Mouse (Mus musculus): ENCODE measurements at regions not wholly inside any gene's neighbourhood (a gene's known extent, or its start where the extent isn't known, plus 50 kb on each side); places are given as distances from the start of the nearest gene placed in this dataset.

DNA sequence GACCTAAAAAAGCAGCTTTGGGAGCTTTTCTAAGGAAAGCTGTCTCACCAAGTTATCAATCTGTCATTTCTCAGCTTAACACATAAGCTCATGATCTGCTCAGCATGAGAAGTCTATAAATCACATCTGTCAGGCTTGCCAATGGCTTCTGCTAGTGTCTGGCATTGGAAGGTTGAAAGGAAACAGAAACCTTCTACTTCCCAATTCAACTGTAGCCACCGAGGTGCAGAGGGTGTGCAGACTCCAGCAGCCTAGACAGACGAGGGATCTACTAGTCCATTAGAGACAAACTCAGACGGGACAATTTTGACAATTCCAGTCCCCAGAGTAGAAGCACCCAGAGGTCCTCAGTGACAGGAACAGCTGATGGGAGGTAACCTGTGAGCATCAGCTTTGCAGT is 103.0 kb downstream of the Nab1 start:
- TF ChIP-seq POLR2A (IDR thresholded peaks at IDR 0.05; ENCODE audit: control insufficient read depth, low read depth, low read length) (no peak), CTCF (IDR thresholded peaks at IDR 0.05; ENCODE audit: control insufficient read depth, insufficient read depth, insufficient replicate concordance, low read depth, low read length) (no peak)
- Histone ChIP-seq H3K4me1 (ENCODE audit: control insufficient read depth, insufficient read depth, low read length) (no peaks in the 10 kb centered on the region), H3K27me3 (ENCODE audit: control insufficient read depth, insufficient read depth, low read length) (no peaks in the 10 kb centered on the region), H3K36me3 (ENCODE audit: control insufficient read depth, insufficient read depth, low read length) (no peaks in the 10 kb centered on the region), H3K4me3 (ENCODE audit: control insufficient read depth, low read depth, low read length) (no peak overlapping the region), H3K27ac (ENCODE audit: control insufficient read depth, insufficient read depth, low read depth, low read length) (no peak overlapping the region)

DNA sequence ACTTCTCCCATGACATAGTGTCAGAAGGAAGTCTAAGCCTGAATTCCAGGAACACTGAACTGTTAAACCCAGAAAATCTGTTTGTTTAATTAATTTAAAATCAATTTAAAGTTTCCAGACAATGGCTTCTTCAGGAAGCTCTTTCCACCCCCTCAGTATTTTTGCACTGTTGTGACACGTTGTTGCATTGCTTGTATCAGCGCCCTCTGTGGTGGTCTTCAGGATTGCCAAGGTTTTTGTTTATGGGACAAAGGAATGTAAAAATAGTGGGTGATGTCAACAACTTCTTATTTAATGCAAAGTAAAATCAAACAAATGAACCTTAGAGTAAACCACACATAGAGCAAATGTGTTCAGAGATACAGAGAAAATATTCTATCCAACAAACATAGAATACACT is 107.5 kb downstream of the Nab1 start:
- TF ChIP-seq CTCF (IDR thresholded peaks at IDR 0.05; ENCODE audit: control insufficient read depth, insufficient read depth, insufficient replicate concordance, low read depth, low read length) (no peak), POLR2A (IDR thresholded peaks at IDR 0.05; ENCODE audit: control insufficient read depth, low read depth, low read length) (no peak)

DNA sequence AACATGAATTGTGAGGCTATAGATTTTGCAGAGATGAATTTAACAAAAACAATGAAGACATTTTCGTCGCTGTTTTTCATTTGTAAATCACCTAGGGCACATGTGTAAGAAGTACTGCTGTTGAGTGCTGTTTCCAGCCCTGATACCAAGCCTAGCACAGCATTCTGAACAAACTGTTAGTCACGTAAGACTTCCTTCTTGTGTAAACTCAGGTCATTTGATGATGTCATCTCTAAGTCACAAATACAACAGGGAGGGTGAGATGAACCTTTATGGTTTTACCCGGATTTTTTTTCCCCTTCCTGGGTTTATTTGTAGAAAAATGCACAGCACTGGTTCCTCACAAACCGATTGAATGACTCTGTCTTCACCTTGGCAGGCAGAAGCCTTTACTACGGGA is 111.6 kb downstream of the Nab1 start:
- H3K36me3 ChIP-seq (ENCODE audit: control insufficient read depth, insufficient read depth, low read length), result no peaks in the 10 kb centered on the region
- H3K4me1 ChIP-seq (ENCODE audit: control insufficient read depth, insufficient read depth, low read length), result no peaks in the 10 kb centered on the region
- no peaks in the 10 kb centered on the region for H3K27me3 ChIP-seq (ENCODE audit: control insufficient read depth, insufficient read depth, low read length)
- no peak overlapping the region for H3K4me3 ChIP-seq (ENCODE audit: control insufficient read depth, low read depth, low read length)
- H3K27ac ChIP-seq (ENCODE audit: control insufficient read depth, insufficient read depth, low read depth, low read length), result no peak overlapping the region
- TF ChIP-seq POLR2A (IDR thresholded peaks at IDR 0.05; ENCODE audit: control insufficient read depth, low read depth, low read length) (no peak), CTCF (IDR thresholded peaks at IDR 0.05; ENCODE audit: control insufficient read depth, insufficient read depth, insufficient replicate concordance, low read depth, low read length) (no peak)

More for the DNA sequence above, 107.5 kb downstream of the Nab1 start:
- Histone ChIP-seq H3K27ac (ENCODE audit: control insufficient read depth, insufficient read depth, low read depth, low read length) (no peak overlapping the region), H3K27me3 (ENCODE audit: control insufficient read depth, insufficient read depth, low read length) (no peaks in the 10 kb centered on the region), H3K36me3 (ENCODE audit: control insufficient read depth, insufficient read depth, low read length) (no peaks in the 10 kb centered on the region), H3K4me3 (ENCODE audit: control insufficient read depth, low read depth, low read length) (no peak overlapping the region), H3K4me1 (ENCODE audit: control insufficient read depth, insufficient read depth, low read length) (no peaks in the 10 kb centered on the region)

DNA sequence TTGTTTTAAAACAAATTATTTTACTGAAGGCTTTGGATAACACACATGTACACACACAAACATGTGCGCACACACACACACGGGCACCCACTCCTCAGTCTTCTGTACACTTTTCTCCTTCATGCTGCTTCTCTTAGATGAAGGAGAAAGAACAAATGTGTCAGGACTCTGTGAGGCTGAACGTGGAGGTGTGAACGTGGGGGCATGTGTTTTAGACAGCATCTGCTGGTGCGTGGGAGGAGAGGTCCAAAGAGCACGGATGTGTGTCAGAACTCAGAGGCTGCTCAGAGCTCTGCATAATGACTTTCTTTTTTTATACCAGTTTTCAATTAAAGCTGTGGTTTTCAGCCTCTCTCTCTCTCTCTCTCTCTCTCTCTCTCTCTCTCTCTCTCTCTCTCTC is 112.4 kb downstream of the Nab1 start:
- Histone ChIP-seq H3K4me3 (ENCODE audit: control insufficient read depth, low read depth, low read length) (no peak overlapping the region), H3K27me3 (ENCODE audit: control insufficient read depth, insufficient read depth, low read length) (no peaks in the 10 kb centered on the region), H3K27ac (ENCODE audit: control insufficient read depth, insufficient read depth, low read depth, low read length) (no peak overlapping the region), H3K36me3 (ENCODE audit: control insufficient read depth, insufficient read depth, low read length) (no peaks in the 10 kb centered on the region), H3K4me1 (ENCODE audit: control insufficient read depth, insufficient read depth, low read length) (no peaks in the 10 kb centered on the region)
- TF ChIP-seq CTCF (IDR thresholded peaks at IDR 0.05; ENCODE audit: control insufficient read depth, insufficient read depth, insufficient replicate concordance, low read depth, low read length) (no peak), POLR2A (IDR thresholded peaks at IDR 0.05; ENCODE audit: control insufficient read depth, low read depth, low read length) (no peak)

DNA sequence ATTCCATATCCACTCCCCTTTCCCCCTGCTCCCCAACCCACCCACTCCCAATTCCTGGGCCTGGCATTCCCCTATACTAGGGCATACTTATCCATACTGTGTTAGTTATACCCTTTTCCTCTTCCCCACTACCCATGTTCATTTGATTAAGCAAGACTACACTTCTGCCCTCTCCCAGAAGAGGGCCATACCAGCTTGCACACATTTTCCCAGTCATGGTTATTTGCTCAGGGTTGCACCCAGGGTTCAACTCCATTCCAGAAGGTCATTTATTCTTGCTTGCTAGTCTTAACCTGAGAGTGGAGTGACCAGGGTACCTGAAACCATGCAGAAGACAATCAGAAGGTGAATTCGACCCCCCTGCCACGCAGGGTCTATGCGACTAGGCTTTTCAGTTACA is 113.4 kb downstream of the Nab1 start:
- Histone ChIP-seq H3K27ac (ENCODE audit: control insufficient read depth, insufficient read depth, low read depth, low read length) (no peak overlapping the region), H3K27me3 (ENCODE audit: control insufficient read depth, insufficient read depth, low read length) (no peaks in the 10 kb centered on the region), H3K36me3 (ENCODE audit: control insufficient read depth, insufficient read depth, low read length) (no peaks in the 10 kb centered on the region), H3K4me1 (ENCODE audit: control insufficient read depth, insufficient read depth, low read length) (no peaks in the 10 kb centered on the region), H3K4me3 (ENCODE audit: control insufficient read depth, low read depth, low read length) (no peak overlapping the region)
- TF ChIP-seq POLR2A (IDR thresholded peaks at IDR 0.05; ENCODE audit: control insufficient read depth, low read depth, low read length) (no peak), CTCF (IDR thresholded peaks at IDR 0.05; ENCODE audit: control insufficient read depth, insufficient read depth, insufficient replicate concordance, low read depth, low read length) (no peak)

DNA sequence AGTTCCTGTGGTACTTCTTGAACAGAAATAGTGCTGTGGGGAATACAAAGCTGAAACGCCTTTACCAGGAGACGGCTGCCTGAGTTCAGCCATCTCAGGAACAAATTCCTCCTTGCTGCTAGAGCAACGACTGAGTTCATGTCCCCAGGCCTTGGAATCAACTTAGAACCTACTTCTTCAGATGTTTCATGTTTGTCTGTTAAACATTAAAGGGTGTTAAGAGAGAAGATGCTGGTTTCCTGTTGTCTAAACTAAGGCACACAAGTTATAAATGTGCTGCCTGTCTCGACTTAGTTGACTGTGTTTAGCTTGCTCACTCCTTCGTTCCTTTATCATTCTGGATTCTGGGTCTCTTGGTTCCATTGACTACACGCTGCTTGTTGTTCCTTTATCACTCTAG is 125.2 kb downstream of the Nab1 start:
- no peaks in the 10 kb centered on the region for H3K4me1 ChIP-seq (ENCODE audit: control insufficient read depth, insufficient read depth, low read length)
- TF ChIP-seq POLR2A (IDR thresholded peaks at IDR 0.05; ENCODE audit: control insufficient read depth, low read depth, low read length) (no peak), CTCF (IDR thresholded peaks at IDR 0.05; ENCODE audit: control insufficient read depth, insufficient read depth, insufficient replicate concordance, low read depth, low read length) (no peak)
- H3K27ac ChIP-seq (ENCODE audit: control insufficient read depth, insufficient read depth, low read depth, low read length), result no peak overlapping the region
- no peak overlapping the region for H3K4me3 ChIP-seq (ENCODE audit: control insufficient read depth, low read depth, low read length)
- H3K27me3 ChIP-seq (ENCODE audit: control insufficient read depth, insufficient read depth, low read length), result no peaks in the 10 kb centered on the region
- no peaks in the 10 kb centered on the region for H3K36me3 ChIP-seq (ENCODE audit: control insufficient read depth, insufficient read depth, low read length)

DNA sequence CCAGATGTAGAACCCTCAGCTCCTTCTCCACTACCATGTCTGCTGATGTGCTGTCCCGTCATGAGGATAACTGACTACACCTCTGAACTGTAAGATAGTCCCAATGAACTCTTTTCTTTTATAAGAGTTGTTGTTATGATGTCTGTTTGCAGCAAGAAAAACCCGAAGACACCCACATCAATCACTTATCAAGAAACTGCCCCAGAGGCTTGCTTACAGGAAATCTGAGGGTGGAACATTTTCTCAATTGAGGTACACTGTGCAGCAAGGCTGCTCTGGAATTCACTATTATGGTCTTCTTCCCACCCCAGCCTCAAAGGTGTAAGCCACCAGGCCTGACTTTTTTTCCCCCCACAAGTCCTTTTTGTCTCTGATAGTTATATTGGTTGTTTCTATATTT is 125.8 kb downstream of the Nab1 start:
- Histone ChIP-seq H3K27me3 (ENCODE audit: control insufficient read depth, insufficient read depth, low read length) (no peaks in the 10 kb centered on the region), H3K36me3 (ENCODE audit: control insufficient read depth, insufficient read depth, low read length) (no peaks in the 10 kb centered on the region), H3K4me1 (ENCODE audit: control insufficient read depth, insufficient read depth, low read length) (no peaks in the 10 kb centered on the region), H3K4me3 (ENCODE audit: control insufficient read depth, low read depth, low read length) (no peak overlapping the region), H3K27ac (ENCODE audit: control insufficient read depth, insufficient read depth, low read depth, low read length) (no peak overlapping the region)
- TF ChIP-seq CTCF (IDR thresholded peaks at IDR 0.05; ENCODE audit: control insufficient read depth, insufficient read depth, insufficient replicate concordance, low read depth, low read length) (no peak), POLR2A (IDR thresholded peaks at IDR 0.05; ENCODE audit: control insufficient read depth, low read depth, low read length) (no peak)

DNA sequence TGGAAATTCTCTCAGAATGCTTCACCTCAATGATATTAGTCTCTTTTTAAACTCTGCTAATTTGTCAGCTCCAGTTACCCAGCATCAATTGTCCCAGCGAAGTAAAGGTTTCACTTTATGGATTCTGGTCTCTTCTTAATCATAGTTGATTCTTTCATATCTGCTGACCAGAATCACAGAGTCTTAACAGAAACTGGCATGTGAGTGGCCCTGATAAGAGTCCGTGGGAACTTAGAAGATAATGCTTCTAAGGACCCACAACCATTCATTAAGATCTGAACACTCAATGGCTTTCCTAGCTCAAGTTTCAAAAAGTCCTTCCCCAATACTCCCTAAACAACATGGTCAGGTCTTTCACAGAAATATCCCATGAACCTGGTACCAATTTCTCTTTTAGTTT is 126.7 kb downstream of the Nab1 start:
- no peak overlapping the region for H3K4me3 ChIP-seq (ENCODE audit: control insufficient read depth, low read depth, low read length)
- H3K27me3 ChIP-seq (ENCODE audit: control insufficient read depth, insufficient read depth, low read length), result no peaks in the 10 kb centered on the region
- no peak for TF ChIP-seq CTCF (IDR thresholded peaks at IDR 0.05; ENCODE audit: control insufficient read depth, insufficient read depth, insufficient replicate concordance, low read depth, low read length)
- TF ChIP-seq POLR2A (IDR thresholded peaks at IDR 0.05; ENCODE audit: control insufficient read depth, low read depth, low read length), result no peak
- H3K36me3 ChIP-seq (ENCODE audit: control insufficient read depth, insufficient read depth, low read length), result no peaks in the 10 kb centered on the region
- no peak overlapping the region for H3K27ac ChIP-seq (ENCODE audit: control insufficient read depth, insufficient read depth, low read depth, low read length)
- no peaks in the 10 kb centered on the region for H3K4me1 ChIP-seq (ENCODE audit: control insufficient read depth, insufficient read depth, low read length)
